Mouse (Mus musculus) kidney, embryonic 14.5 days (tissue): ENCODE results near the gene Hist1h4h. TPM values are rescaled to one million over a fixed set of nuclear protein-coding genes. Genes with fewer than 3 reads are reported as not detected.
"Not testable (repeated sequence)": the region's sequence is repeated elsewhere in the genome, so short reads cannot be mapped to it uniquely, and the experiment has no call there.

ENCODE experiments used
- ATAC-seq: fragments of 200-750 bp; cut with Nextera tagmentation; 2 replicates; pipeline ENCODE4 v1.8.0; 2017; ENCODE audit warnings: moderate number of reproducible peaks, mild to moderate bottlenecking, moderate TSS enrichment, moderate library complexity; ENCODE audit not compliant: low FRiP score, low TSS enrichment
- H3K27ac ChIP-seq: fragments of 300-500 bp; sonication (generic); 2 replicates; pipeline ENCODE4 v1.5.1; 2014; ENCODE audit warnings: low read depth, mild to moderate bottlenecking, low read length, moderate library complexity, mixed read lengths
- H3K27me3 ChIP-seq: fragments of 300-500 bp; sonication (generic); 2 replicates; pipeline ENCODE4 v1.6.1; 2014; ENCODE audit warnings: mild to moderate bottlenecking, low read length; ENCODE audit not compliant: control insufficient read depth, insufficient read depth
- H3K36me3 ChIP-seq: fragments of 300-500 bp; sonication (generic); 2 replicates; pipeline ENCODE4 v1.6.1; 2014; ENCODE audit warnings: low read length, mixed read lengths; ENCODE audit not compliant: control insufficient read depth, insufficient read depth
- H3K4me1 ChIP-seq: fragments of 300-500 bp; sonication (generic); 2 replicates; pipeline ENCODE4 v1.6.1; 2014; ENCODE audit warnings: low read length, mixed read lengths; ENCODE audit not compliant: control insufficient read depth, insufficient read depth
- H3K4me2 ChIP-seq: fragments of 300-500 bp; sonication (generic); replicated peaks from 2 replicates; pipeline ENCODE4 v1.6.1; 2014; ENCODE audit warnings: low read depth, mild to moderate bottlenecking, low read length
- H3K4me3 ChIP-seq: fragments of 300-500 bp; sonication (generic); 2 replicates; pipeline ENCODE4 v1.5.1; 2014; ENCODE audit warnings: mild to moderate bottlenecking, low read length
- H3K9ac ChIP-seq: fragments of 300-500 bp; sonication (generic); 2 replicates; pipeline ENCODE4 v1.6.1; 2014; ENCODE audit warnings: low read depth, mild to moderate bottlenecking, low read length, moderate library complexity
- H3K9me3 ChIP-seq: fragments of 300-500 bp; sonication (generic); 2 replicates; pipeline ENCODE4 v1.6.1; 2016; ENCODE audit warnings: low read length; ENCODE audit not compliant: control insufficient read depth
- WGBS: fragments of 180-500 bp; shearing (Covaris S2); extraction: QIAGEN DNeasy Blood & Tissue Kit; methylation state at CpG from one replicate; pipeline ENCODE4 v1.1.7; 2014; 5-methylcytosine and 5-hydroxymethylcytosine counted together
- polyA plus RNA-seq: library from polyadenylated mRNA; unstranded; fragments of >200 nt; fragmentation: Nextera tagmentation; extraction: Ambion mirVana; gene quantifications from 2 replicates; pipeline ENCODE4 v1.2.1, GENCODE M21; 2014

The Hist1h4h gene
- polyA plus RNA-seq, 1 experiment from 2014 or later = 6.1 TPM

GRCm38 (mm10) chr13:23555839-23556416 is 25.1 kb downstream of the Hist1h4h start:
- H3K4me3 ChIP-seq = peak overlapping the region; percentile 68
- peak overlapping the region; percentile 100 for H3K27ac ChIP-seq
- WGBS = under 1% methylated on average over 18 of the region's 18 CpGs
- peaks cover 11% of the 10 kb centered on the region; the same call in 1 of the 2 replicates for H3K4me1 ChIP-seq
- no peaks in the 10 kb centered on the region for H3K36me3 ChIP-seq
- peak overlapping the region; percentile 96 for H3K9ac ChIP-seq
- no peaks in the 10 kb centered on the region for H3K9me3 ChIP-seq
- H3K27me3 ChIP-seq = no peaks in the 10 kb centered on the region
- peak; percentile 83 for ATAC-seq
- peak overlapping the region; percentile 94 for H3K4me2 ChIP-seq

- ATAC-seq = no peak
- WGBS = 72% methylated on average over 3 of the region's 3 CpGs
- peak overlapping the region; percentile 40; the same call in 1 of the 2 replicates for H3K9ac ChIP-seq
- H3K36me3 ChIP-seq = no peaks in the 10 kb centered on the region
- H3K4me2 ChIP-seq = peak overlapping the region; percentile 94
- H3K9me3 ChIP-seq = no peaks in the 10 kb centered on the region
- H3K27me3 ChIP-seq = no peaks in the 10 kb centered on the region
- H3K4me3 ChIP-seq = no peak overlapping the region
- H3K4me1 ChIP-seq = peaks cover 10% of the 10 kb centered on the region; the same call in 1 of the 2 replicates
- H3K27ac ChIP-seq = peak overlapping the region; percentile 100; the same call in 1 of the 2 replicates
These were observed 26.1 kb downstream of the Hist1h4h start for GRCm38 (mm10) chr13:23556906-23557305.

GRCm38 (mm10) chr13:23560699-23561098 is 29.8 kb downstream of the Hist1h4h start:
- H3K4me1 ChIP-seq, ATAC-seq, H3K36me3 ChIP-seq, H3K27me3 ChIP-seq, H3K9me3 ChIP-seq, H3K4me3 ChIP-seq, H3K27ac ChIP-seq: not testable (repeated sequence)
- Histone ChIP-seq H3K4me2 (0 out of 2 replicates have a peak overlapping the region, but pooled peaks have one; percentile 8), H3K9ac (peak overlapping the region; percentile 28; the same call in 1 of the 2 replicates)
- WGBS = 22% methylated on average over 2 of the region's 2 CpGs

- peak overlapping the region; percentile 36; the same call in 1 of the 2 replicates for H3K4me3 ChIP-seq
These were observed 30.7 kb downstream of the Hist1h4h start for GRCm38 (mm10) chr13:23561531-23561882.

GRCm38 (mm10) chr13:23561883-23562659 is 31.2 kb downstream of the Hist1h4h start, which contains the start of gene Hist1h3e:
Gene Hist1h3e (minus strand): TSS chr13:23562369.
- not testable (repeated sequence) for H3K4me1 ChIP-seq, H3K27me3 ChIP-seq, H3K9me3 ChIP-seq, H3K36me3 ChIP-seq
- H3K27ac ChIP-seq = peak within 1 kb of the TSS; percentile 99
- peak within 1 kb of the TSS; percentile 36 for H3K4me3 ChIP-seq
- under 1% methylated on average over 53 of the region's 67 CpGs for WGBS
- ATAC-seq = peak; percentile 97
- H3K4me2 ChIP-seq = peak within 1 kb of the TSS; percentile 59
- H3K9ac ChIP-seq = peak within 1 kb of the TSS; percentile 61

More at GRCm38 (mm10) chr13:23561531-23561882, 30.7 kb downstream of the Hist1h4h start:
- peak overlapping the region; percentile 99; the same call in 1 of the 2 replicates for H3K27ac ChIP-seq
- 0% methylated on average over 2 of the region's 5 CpGs for WGBS
- not testable (repeated sequence) for H3K27me3 ChIP-seq, H3K36me3 ChIP-seq, H3K4me2 ChIP-seq, ATAC-seq, H3K4me1 ChIP-seq, H3K9me3 ChIP-seq
- H3K9ac ChIP-seq = peak overlapping the region; percentile 61; the same call in 1 of the 2 replicates

GRCm38 (mm10) chr13:23562699-23563462 is 32.0 kb downstream of the Hist1h4h start:
- 4% methylated on average over 18 of the region's 18 CpGs for WGBS
- H3K4me3 ChIP-seq = peak overlapping the region; percentile 35
- H3K36me3 ChIP-seq = no peaks in the 10 kb centered on the region
- peak overlapping the region; percentile 99 for H3K27ac ChIP-seq
- H3K9ac ChIP-seq = peak overlapping the region; percentile 61
- peak overlapping the region; percentile 59 for H3K4me2 ChIP-seq
- peak; percentile 80 for ATAC-seq
- H3K27me3 ChIP-seq = no peaks in the 10 kb centered on the region
- no peaks in the 10 kb centered on the region for H3K9me3 ChIP-seq
- no peaks in the 10 kb centered on the region for H3K4me1 ChIP-seq

GRCm38 (mm10) chr13:23564482-23564881 is 33.6 kb downstream of the Hist1h4h start:
- no peaks in the 10 kb centered on the region for H3K4me1 ChIP-seq
- H3K4me3 ChIP-seq = no peak overlapping the region
- H3K9ac ChIP-seq = no peak overlapping the region
- H3K4me2 ChIP-seq = no peak overlapping the region
- H3K27me3 ChIP-seq = no peaks in the 10 kb centered on the region
- H3K27ac ChIP-seq = peak overlapping the region; percentile 99
- H3K9me3 ChIP-seq = no peaks in the 10 kb centered on the region
- no peaks in the 10 kb centered on the region for H3K36me3 ChIP-seq
- 83% methylated on average over 2 of the region's 2 CpGs for WGBS
- ATAC-seq = no peak

GRCm38 (mm10) chr13:23570261-23571021 is 39.6 kb downstream of the Hist1h4h start:
- ATAC-seq = not testable (repeated sequence)
- WGBS = 1% methylated on average over 19 of the region's 41 CpGs

More at GRCm38 (mm10) chr13:23570261-23571021, 39.6 kb downstream of the Hist1h4h start:
- not testable (repeated sequence) for H3K27me3 ChIP-seq, H3K9me3 ChIP-seq, H3K36me3 ChIP-seq, H3K4me1 ChIP-seq
- Histone ChIP-seq H3K4me3 (peak overlapping the region; percentile 43), H3K27ac (peak overlapping the region; percentile 92), H3K9ac (peak overlapping the region; percentile 51), H3K4me2 (peak overlapping the region; percentile 40)
